Mouse (Mus musculus): Measurements from ENCODE around the gene Ddhd1.

The Ddhd1 gene

GRCm38 (mm10) chr14:45657641-45658611, at the start of gene Ddhd1:
Gene Ddhd1 (minus strand): TSS chr14:45658143.
- peak; percentile 94 for DNase-seq

GRCm38 (mm10) chr14:45707176-45707910, 49.4 kb upstream of the Ddhd1 start:
- DNase-seq, result no peak

GRCm38 (mm10) chr14:45700031-45700572, 42.2 kb upstream of the Ddhd1 start:
- no peak for DNase-seq

- no peak for DNase-seq
Observed at GRCm38 (mm10) chr14:45698867-45699266, 40.9 kb upstream of the Ddhd1 start.

GRCm38 (mm10) chr14:45696098-45696497, 38.2 kb upstream of the Ddhd1 start:
- DNase-seq, result no peak

GRCm38 (mm10) chr14:45693891-45694290, 35.9 kb upstream of the Ddhd1 start:
- DNase-seq, result no peak

GRCm38 (mm10) chr14:45690520-45691246, 32.7 kb upstream of the Ddhd1 start:
- peak; percentile 75 for DNase-seq

- DNase-seq, result no peak
Observed at GRCm38 (mm10) chr14:45685313-45685712, 27.4 kb upstream of the Ddhd1 start.

GRCm38 (mm10) chr14:45676722-45677121, 18.8 kb upstream of the Ddhd1 start:
- DNase-seq, result no peak

GRCm38 (mm10) chr14:45668325-45668724, 10.4 kb upstream of the Ddhd1 start:
- no peak for DNase-seq

- no peak for DNase-seq
Observed at GRCm38 (mm10) chr14:45667231-45667630, 9.3 kb upstream of the Ddhd1 start.

GRCm38 (mm10) chr14:45661575-45661974, 3.6 kb upstream of the Ddhd1 start:
- no peak for DNase-seq

GRCm38 (mm10) chr14:45660315-45660714, 2.4 kb upstream of the Ddhd1 start:
- DNase-seq, result no peak

- peak; percentile 66 for DNase-seq
Observed at GRCm38 (mm10) chr14:45656831-45657640, 907 bp downstream of the Ddhd1 start.

- DNase-seq, result no peak
Observed at GRCm38 (mm10) chr14:45654876-45655416, 3.0 kb downstream of the Ddhd1 start.

- no peak for DNase-seq
Observed at GRCm38 (mm10) chr14:45653756-45654155, 4.2 kb downstream of the Ddhd1 start.

GRCm38 (mm10) chr14:45648999-45649818, 8.7 kb downstream of the Ddhd1 start:
- DNase-seq, result no peak

- no peak for DNase-seq
Observed at GRCm38 (mm10) chr14:45648144-45648543, 9.8 kb downstream of the Ddhd1 start.

- DNase-seq, result no peak
Observed at GRCm38 (mm10) chr14:45647632-45648031, 10.3 kb downstream of the Ddhd1 start.

GRCm38 (mm10) chr14:45647175-45647574, 10.8 kb downstream of the Ddhd1 start:
- DNase-seq, result no peak

- DNase-seq, result no peak
Observed at GRCm38 (mm10) chr14:45644786-45645185, 13.2 kb downstream of the Ddhd1 start.

Data from embryo, embryonic 11 days (tissue).